Mouse (Mus musculus) E14TG2a.4 (cell line): ENCODE data around the gene Runx1.

Source experiments
- CTCF ChIP-seq: conservative IDR thresholded peaks from 2 replicates; pipeline ENCODE4 v1.5.1; 2014; ENCODE audit warnings: low read length
- NANOG ChIP-seq: IDR thresholded peaks from 2 replicates; pipeline ENCODE4 v1.6.1; 2014; ENCODE audit warnings: borderline replicate concordance, low read length, mixed read lengths
- POU5F1 ChIP-seq: IDR thresholded peaks from 2 replicates; pipeline ENCODE4 v1.6.1; 2014; ENCODE audit warnings: low read length, borderline replicate concordance

GRCm38 (mm10) chr16:92697227-92697736, 128.7 kb downstream of the Runx1 start:
- TF ChIP-seq CTCF (no peak), POU5F1 (no peak), NANOG (no peak)
